Mouse (Mus musculus) forebrain, embryonic 15.5 days (tissue): ENCODE results near the gene Rcn1. TPM values are rescaled to one million over a fixed set of nuclear protein-coding genes. Genes with fewer than 3 reads are reported as not detected.
A peak's percentile ranks its signal among the peaks of the same experiment; 100 is the strongest.

ENCODE experiments used
- ATAC-seq: fragments of 200-750 bp; cut with Nextera tagmentation; replicated peaks from 2 replicates; pipeline ENCODE4 v1.8.0; 2017; ENCODE audit warnings: mild to moderate bottlenecking, moderate TSS enrichment, moderate library complexity
- H3K27ac ChIP-seq: fragments of 300-500 bp; sonication (generic); replicated peaks from 2 replicates; pipeline ENCODE4 v1.5.1; 2015; ENCODE audit warnings: mild to moderate bottlenecking, inconsistent platforms
- H3K27me3 ChIP-seq: fragments of 300-500 bp; sonication (generic); 2 replicates; pipeline ENCODE4 v1.6.1; 2015; ENCODE audit warnings: inconsistent platforms
- H3K36me3 ChIP-seq: fragments of 300-500 bp; sonication (generic); 2 replicates; pipeline ENCODE4 v1.6.1; 2015; ENCODE audit warnings: mild to moderate bottlenecking, inconsistent platforms
- H3K4me1 ChIP-seq: fragments of 300-500 bp; sonication (generic); 2 replicates; pipeline ENCODE4 v1.6.1; 2015; ENCODE audit warnings: inconsistent platforms
- H3K4me2 ChIP-seq: fragments of 300-500 bp; sonication (generic); replicated peaks from 2 replicates; pipeline ENCODE4 v1.6.1; 2015; ENCODE audit warnings: mild to moderate bottlenecking, inconsistent platforms
- H3K4me3 ChIP-seq: fragments of 300-500 bp; sonication (generic); 2 replicates; pipeline ENCODE4 v1.5.1; 2015; ENCODE audit warnings: mild to moderate bottlenecking, inconsistent platforms
- H3K9ac ChIP-seq: fragments of 300-500 bp; sonication (generic); replicated peaks from 2 replicates; pipeline ENCODE4 v1.6.1; 2015; ENCODE audit warnings: mild to moderate bottlenecking, inconsistent platforms
- H3K9me3 ChIP-seq: fragments of 300-500 bp; sonication (generic); 2 replicates; pipeline ENCODE4 v1.6.1; 2016; ENCODE audit warnings: inconsistent platforms
- WGBS: fragments of 180-500 bp; shearing (Covaris S2); methylation state at CpG from one replicate; pipeline ENCODE4 v1.1.7; 2015; ENCODE audit warnings: mixed read lengths; 5-methylcytosine and 5-hydroxymethylcytosine counted together
- polyA plus RNA-seq: library from polyadenylated mRNA; unstranded; fragments of >200 nt; fragmentation: Nextera tagmentation; extraction: Ambion mirVana; gene quantifications from 2 replicates; pipeline ENCODE4 v1.2.1, GENCODE M21; 2015

The Rcn1 gene
- polyA plus RNA-seq, 1 experiment from 2014 or later: 53.8 TPM

DNA sequence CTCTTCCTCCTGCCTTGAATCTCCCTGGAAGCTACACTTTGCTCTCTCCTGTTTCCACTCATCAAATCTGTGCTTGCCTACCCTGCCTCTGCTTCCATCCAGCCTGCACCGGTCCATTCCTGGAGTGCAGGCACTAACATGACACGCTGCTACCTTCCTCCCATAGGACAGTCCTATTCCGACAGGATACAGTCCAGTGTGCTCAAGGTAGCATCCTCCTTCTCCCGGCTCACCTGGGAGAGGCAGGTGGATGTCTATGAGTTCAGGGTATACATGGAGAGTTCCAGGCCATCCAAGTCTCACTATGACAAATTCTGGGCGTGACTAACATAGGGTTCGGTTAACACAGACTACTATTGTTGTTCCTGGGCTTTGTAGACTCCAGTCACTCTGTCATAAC lies 27.0 kb downstream of the Rcn1 start:
- H3K36me3 ChIP-seq: no peaks in the 10 kb centered on the region
- ATAC-seq: no peak
- H3K4me2 ChIP-seq: no peak overlapping the region
- H3K4me1 ChIP-seq: peaks cover 12% of the 10 kb centered on the region
- no peak overlapping the region for H3K4me3 ChIP-seq
- no peaks in the 10 kb centered on the region for H3K27me3 ChIP-seq
- no peak overlapping the region for H3K9ac ChIP-seq
- no peaks in the 10 kb centered on the region for H3K9me3 ChIP-seq
- WGBS: 92% methylated on average over 6 of the region's 6 CpGs
- H3K27ac ChIP-seq: no peak overlapping the region

DNA sequence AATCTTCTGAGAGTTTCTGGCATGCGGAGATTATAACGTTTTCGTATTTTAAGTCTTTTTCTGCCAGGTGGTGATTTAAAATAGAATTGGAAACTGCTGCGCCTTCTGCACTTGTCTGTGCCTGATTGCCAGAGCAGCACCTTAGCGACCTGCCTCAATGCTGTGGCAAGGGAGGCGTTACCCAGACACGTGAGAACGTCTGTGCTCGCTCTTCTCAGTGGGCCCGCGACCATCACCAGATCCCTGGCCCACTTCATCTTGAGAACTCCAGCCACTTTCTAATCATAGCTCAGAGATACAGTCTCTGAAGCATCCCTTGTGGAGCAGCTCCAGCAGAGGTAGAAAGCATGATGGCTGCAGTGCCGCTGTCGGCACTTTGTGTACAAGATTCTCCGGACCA lies 28.4 kb downstream of the Rcn1 start:
- ATAC-seq: 0 out of 2 replicates have a peak, but pooled peaks have one; percentile 53
- peaks cover 12% of the 10 kb centered on the region for H3K4me1 ChIP-seq
- H3K4me2 ChIP-seq: peak overlapping the region; percentile 40
- H3K27ac ChIP-seq: no peak overlapping the region
- no peak overlapping the region for H3K9ac ChIP-seq
- H3K27me3 ChIP-seq: no peaks in the 10 kb centered on the region
- H3K36me3 ChIP-seq: no peaks in the 10 kb centered on the region
- 23% methylated on average over 14 of the region's 14 CpGs for WGBS
- peak overlapping the region; percentile 22 for H3K4me3 ChIP-seq
- no peaks in the 10 kb centered on the region for H3K9me3 ChIP-seq

DNA sequence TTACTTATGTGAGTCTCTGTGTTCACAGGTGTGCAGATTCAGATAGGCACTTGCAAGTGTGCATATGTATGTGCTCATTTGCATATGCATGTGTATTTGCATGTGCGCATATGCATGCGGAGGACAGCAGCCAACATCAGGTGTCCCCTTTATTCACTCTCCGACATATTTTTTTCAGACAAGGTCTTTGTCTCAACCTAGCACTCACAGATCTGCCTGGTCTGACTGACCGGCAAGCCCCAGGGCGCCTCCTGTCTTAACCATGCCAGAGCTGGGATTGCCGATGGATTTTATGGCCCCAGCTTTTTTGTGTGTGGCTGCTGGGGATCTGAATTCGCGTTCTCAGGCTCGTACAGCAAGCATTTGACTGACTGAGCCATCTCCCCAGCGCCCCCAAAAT lies 28.9 kb downstream of the Rcn1 start:
- Histone ChIP-seq H3K27me3 (no peaks in the 10 kb centered on the region), H3K27ac (no peak overlapping the region), H3K36me3 (no peaks in the 10 kb centered on the region), H3K9ac (no peak overlapping the region), H3K9me3 (no peaks in the 10 kb centered on the region), H3K4me3 (peak overlapping the region; percentile 22), H3K4me2 (peak overlapping the region; percentile 40), H3K4me1 (peaks cover 12% of the 10 kb centered on the region)
- WGBS: 9% methylated on average over 10 of the region's 10 CpGs
- ATAC-seq: 0 out of 2 replicates have a peak, but pooled peaks have one; percentile 58

DNA sequence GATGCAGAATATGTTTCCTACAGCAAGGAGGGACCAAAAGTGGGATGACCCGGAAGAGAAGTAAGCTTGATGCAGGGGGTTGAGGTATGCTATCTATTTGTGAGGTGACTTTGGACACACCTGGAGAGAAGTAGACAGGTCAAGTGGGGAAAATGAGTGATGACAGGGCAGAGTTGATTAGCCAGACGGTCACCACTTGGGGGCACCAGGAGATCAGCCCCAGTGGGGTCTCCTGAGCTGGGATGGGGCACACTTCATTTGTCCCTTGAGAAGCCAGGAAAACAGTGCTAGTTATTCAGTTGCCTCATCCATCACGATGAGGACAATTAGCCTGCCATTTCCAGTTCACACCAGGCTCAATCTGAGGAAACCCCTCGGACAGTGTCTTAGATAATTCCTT lies 31.5 kb downstream of the Rcn1 start:
- H3K36me3 ChIP-seq: no peaks in the 10 kb centered on the region
- no peak overlapping the region for H3K4me3 ChIP-seq
- no peak for ATAC-seq
- H3K27ac ChIP-seq: no peak overlapping the region
- H3K9ac ChIP-seq: no peak overlapping the region
- H3K4me2 ChIP-seq: no peak overlapping the region
- H3K4me1 ChIP-seq: peaks cover 12% of the 10 kb centered on the region
- H3K27me3 ChIP-seq: no peaks in the 10 kb centered on the region
- 52% methylated on average over 4 of the region's 4 CpGs for WGBS
- H3K9me3 ChIP-seq: no peaks in the 10 kb centered on the region

DNA sequence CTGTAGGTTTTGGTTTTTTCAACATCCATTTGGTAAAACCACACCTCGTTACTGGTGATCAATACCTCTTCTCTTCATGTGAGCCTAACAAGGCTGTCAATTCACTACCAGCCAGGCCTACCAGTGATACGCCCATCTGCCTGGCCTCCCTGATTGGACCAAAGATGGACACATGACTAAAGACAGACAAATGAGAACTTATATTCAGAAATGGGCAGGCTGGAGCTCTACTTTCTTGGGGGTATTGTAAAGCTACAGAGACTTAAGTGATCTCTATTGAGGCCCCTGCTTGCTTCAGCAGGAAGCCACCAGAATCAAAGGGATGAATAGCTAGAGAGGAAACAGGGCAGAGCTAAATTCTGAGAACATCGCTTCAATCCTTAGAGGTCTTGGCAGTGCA lies 41.1 kb downstream of the Rcn1 start:
- Histone ChIP-seq H3K4me1 (no peaks in the 10 kb centered on the region), H3K9ac (no peak overlapping the region), H3K9me3 (no peaks in the 10 kb centered on the region), H3K27ac (no peak overlapping the region), H3K4me2 (no peak overlapping the region), H3K4me3 (no peak overlapping the region), H3K36me3 (no peaks in the 10 kb centered on the region), H3K27me3 (no peaks in the 10 kb centered on the region)
- no peak for ATAC-seq
- WGBS: 76% methylated on average over 3 of the region's 3 CpGs

DNA sequence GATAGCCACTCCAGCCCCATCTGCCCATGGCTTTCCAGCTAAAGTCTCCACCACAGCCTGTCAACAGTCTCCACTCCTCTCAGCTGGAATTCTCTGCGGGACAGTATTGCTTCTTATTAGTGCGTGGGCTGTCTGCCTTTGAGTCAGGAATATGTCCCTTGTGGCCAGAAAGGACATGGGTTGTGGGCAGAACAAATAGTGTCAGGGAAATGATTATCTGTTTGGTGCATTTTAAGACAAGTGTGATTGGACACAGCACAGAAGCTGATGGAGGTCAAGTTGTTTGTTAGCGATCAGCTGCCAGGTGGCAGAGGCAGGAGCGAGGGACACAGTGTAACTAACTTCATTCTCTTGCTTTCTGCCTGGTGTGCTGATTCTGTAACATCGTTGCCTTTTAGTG lies 42.3 kb downstream of the Rcn1 start:
- H3K36me3 ChIP-seq: no peaks in the 10 kb centered on the region
- H3K4me2 ChIP-seq: no peak overlapping the region
- WGBS: 76% methylated on average over 5 of the region's 5 CpGs
- no peaks in the 10 kb centered on the region for H3K27me3 ChIP-seq
- no peaks in the 10 kb centered on the region for H3K9me3 ChIP-seq
- no peak overlapping the region for H3K9ac ChIP-seq
- no peak for ATAC-seq
- H3K27ac ChIP-seq: no peak overlapping the region
- no peaks in the 10 kb centered on the region for H3K4me1 ChIP-seq
- no peak overlapping the region for H3K4me3 ChIP-seq

DNA sequence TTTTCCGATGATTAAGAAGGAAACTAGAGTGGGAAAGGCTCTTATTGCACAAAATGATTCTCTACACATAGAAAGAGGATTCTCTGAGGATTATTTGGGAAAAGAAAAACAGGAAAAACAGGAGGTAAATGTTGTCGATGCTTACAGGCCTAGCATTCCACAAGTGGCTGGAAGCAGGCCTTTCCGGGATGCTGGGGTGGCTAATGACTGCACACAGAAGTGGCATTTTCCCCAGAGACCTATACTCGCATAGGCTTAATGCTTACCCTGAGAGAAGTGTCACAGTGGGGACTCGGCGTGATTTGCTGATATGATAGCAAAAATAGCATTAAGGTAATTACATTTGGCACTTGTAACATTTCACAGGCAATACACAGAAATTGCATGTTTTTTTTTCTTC lies 50.2 kb downstream of the Rcn1 start:
- no peaks in the 10 kb centered on the region for H3K9me3 ChIP-seq
- ATAC-seq: no peak
- H3K27me3 ChIP-seq: no peaks in the 10 kb centered on the region
- H3K4me1 ChIP-seq: 0 out of 2 replicates have a peak, but pooled peaks cover 4% of the 10 kb centered on the region
- H3K4me3 ChIP-seq: no peak overlapping the region
- no peak overlapping the region for H3K27ac ChIP-seq
- 34% methylated on average over 6 of the region's 6 CpGs for WGBS
- H3K36me3 ChIP-seq: no peaks in the 10 kb centered on the region
- no peak overlapping the region for H3K4me2 ChIP-seq
- no peak overlapping the region for H3K9ac ChIP-seq

DNA sequence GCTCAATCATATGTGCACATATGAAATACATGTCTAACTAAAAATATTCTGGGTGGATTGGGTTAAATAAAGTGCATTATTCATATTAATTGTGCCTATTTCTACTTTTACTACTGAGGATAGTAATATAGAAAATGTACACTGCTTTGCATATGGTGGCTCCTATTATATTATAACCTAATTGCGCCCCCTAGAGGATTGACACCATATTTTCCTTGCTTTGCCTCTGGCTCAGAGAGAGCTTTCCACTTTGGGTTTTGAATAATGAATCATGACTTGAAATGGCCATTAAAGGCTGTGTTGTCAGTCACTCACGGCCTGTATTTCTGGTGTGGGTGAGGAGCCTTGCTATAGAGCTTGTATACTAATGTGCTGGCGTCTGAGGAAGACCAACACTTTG lies 59.1 kb downstream of the Rcn1 start:
- 57% methylated on average over 3 of the region's 3 CpGs for WGBS
- H3K9ac ChIP-seq: no peak overlapping the region
- no peak for ATAC-seq

DNA sequence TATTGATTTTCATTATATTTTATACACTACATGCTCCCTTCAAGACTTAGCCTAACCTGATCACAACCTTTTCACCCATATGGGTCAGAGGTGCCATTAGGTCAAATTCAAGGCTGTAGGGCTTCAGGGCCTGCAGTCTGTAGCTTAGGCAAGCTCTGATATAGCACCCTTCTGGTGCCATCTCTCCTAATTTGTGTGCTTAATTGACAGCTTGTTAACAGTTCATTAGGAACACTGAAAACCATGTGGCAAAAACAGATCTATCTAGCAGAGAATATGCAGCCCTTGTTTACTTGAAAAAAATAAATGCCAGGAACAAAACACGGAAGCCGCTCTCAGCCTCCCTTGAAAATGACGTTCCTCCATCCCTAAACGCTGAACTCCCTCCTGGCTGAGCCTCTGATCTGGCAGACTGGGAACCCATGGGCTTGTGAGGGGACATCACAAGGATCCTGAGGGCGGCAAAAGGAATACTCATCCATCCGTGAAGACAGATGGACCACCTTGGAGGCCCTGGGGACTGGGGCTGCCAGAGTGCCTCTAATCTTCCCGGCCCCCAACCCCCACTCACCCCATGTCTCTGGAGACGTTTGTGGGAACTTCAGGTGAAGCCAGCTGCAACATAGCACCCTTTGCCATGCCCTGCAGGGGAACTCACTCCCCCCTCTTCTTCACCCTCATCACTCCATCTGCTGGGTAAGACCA lies 61.8 kb downstream of the Rcn1 start:
- WGBS: 23% methylated on average over 8 of the region's 8 CpGs
- peak; percentile 59; the same call in 1 of the 2 replicates for ATAC-seq

More for the DNA sequence above, 59.1 kb downstream of the Rcn1 start:
- Histone ChIP-seq H3K9me3 (no peaks in the 10 kb centered on the region), H3K27me3 (0 out of 2 replicates have a peak, but pooled peaks cover 4% of the 10 kb centered on the region), H3K27ac (no peak overlapping the region), H3K4me2 (no peak overlapping the region), H3K4me3 (no peak overlapping the region), H3K4me1 (peaks cover 18% of the 10 kb centered on the region), H3K36me3 (no peaks in the 10 kb centered on the region)

DNA sequence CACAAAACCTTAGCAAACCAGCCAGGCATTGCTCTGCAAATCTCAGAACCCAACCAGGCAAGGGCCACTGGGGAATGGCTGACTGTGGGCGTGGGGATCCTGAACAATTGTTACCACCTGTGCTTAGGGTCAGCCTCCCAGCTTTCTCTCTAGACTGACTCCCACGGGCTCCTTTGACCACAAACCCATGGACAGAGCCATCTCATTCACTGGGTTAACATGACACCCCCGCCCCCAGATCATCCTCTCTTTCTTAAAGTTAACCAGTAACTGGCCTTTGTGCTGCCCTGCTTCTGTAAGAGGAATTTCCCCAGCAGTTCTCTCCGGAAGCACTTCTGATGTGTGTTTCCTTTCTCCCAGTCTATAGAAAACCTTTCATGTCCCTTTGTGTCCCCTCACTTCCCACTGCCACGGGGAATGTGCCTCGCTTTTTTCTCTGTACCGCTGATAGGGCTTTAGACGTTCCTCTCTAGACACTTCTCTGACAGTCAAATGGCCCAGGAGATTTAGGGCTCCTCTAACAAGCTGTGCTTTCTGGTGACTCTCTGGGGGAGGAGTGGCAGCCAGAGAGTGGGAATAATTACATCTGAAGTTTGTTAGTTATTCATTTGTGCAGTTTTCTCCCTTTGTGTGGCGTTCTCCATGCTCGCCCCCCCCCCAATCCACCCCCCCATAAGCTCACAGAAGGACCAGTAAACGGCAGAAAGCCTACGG lies 62.6 kb downstream of the Rcn1 start:
- H3K4me1 ChIP-seq: peaks cover 27% of the 10 kb centered on the region
- no peak for ATAC-seq
- peaks cover 11% of the 10 kb centered on the region for H3K27me3 ChIP-seq
- no peaks in the 10 kb centered on the region for H3K9me3 ChIP-seq
- no peaks in the 10 kb centered on the region for H3K36me3 ChIP-seq
- H3K9ac ChIP-seq: no peak overlapping the region
- no peak overlapping the region for H3K27ac ChIP-seq
- no peak overlapping the region for H3K4me3 ChIP-seq
- no peak overlapping the region for H3K4me2 ChIP-seq
- WGBS: 22% methylated on average over 12 of the region's 12 CpGs

More for the DNA sequence above, 61.8 kb downstream of the Rcn1 start:
- Histone ChIP-seq H3K27me3 (peaks cover 4% of the 10 kb centered on the region; the same call in 1 of the 2 replicates), H3K4me2 (no peak overlapping the region), H3K9me3 (no peaks in the 10 kb centered on the region), H3K4me1 (peaks cover 27% of the 10 kb centered on the region), H3K4me3 (no peak overlapping the region), H3K27ac (no peak overlapping the region), H3K36me3 (no peaks in the 10 kb centered on the region), H3K9ac (no peak overlapping the region)
